Mouse (Mus musculus) MEL (cell line): ENCODE results near the gene Tmem143.

Source experiments
- CTCF ChIP-seq, 3 experiments: IDR thresholded peaks in 2 of 3; conservative IDR thresholded peaks in 1 of 3; 2 replicates each; pipeline ENCODE4 v1.5.1; 2011 to 2012; ENCODE audit warnings: low read length in 3 of 3, low read depth in 2 of 3, mild to moderate bottlenecking in 2 of 3, improper control_type of control experiment in 1 of 3, inconsistent platforms in 1 of 3, mixed read lengths in 1 of 3, moderate library complexity in 1 of 3; ENCODE audit not compliant: control insufficient read depth in 1 of 3, insufficient read depth in 1 of 3, poor library complexity in 1 of 3, severe bottlenecking in 1 of 3
- GABPA ChIP-seq: IDR thresholded peaks from 2 replicates; pipeline ENCODE4 v1.6.1; 2012; ENCODE audit warnings: low read depth, mild to moderate bottlenecking, inconsistent platforms, low read length, improper control_type of control experiment, moderate library complexity
- HCFC1 ChIP-seq: IDR thresholded peaks from 2 replicates; pipeline ENCODE4 v1.6.1; 2012; ENCODE audit warnings: low read depth, mild to moderate bottlenecking, inconsistent platforms, low read length, improper control_type of control experiment, moderate library complexity
- JUND ChIP-seq: IDR thresholded peaks from 2 replicates; pipeline ENCODE4 v1.6.1; 2011; ENCODE audit warnings: low read depth, mild to moderate bottlenecking, improper control_type of control experiment, low read length
- MEF2A ChIP-seq: IDR thresholded peaks from 2 replicates; pipeline ENCODE4 v1.6.1; 2014; ENCODE audit warnings: low read depth, mild to moderate bottlenecking, inconsistent platforms, low read length, improper control_type of control experiment; ENCODE audit not compliant: poor library complexity, insufficient replicate concordance, severe bottlenecking; ENCODE audit errors: extremely low read depth
- MYC ChIP-seq: IDR thresholded peaks from 2 replicates; pipeline ENCODE4 v1.6.1; 2011; ENCODE audit warnings: low read depth, mild to moderate bottlenecking, low read length, improper control_type of control experiment, moderate library complexity
- NRF1 ChIP-seq: IDR thresholded peaks from 2 replicates; pipeline ENCODE4 v1.6.1; 2014; ENCODE audit warnings: low read depth, mild to moderate bottlenecking, inconsistent platforms, low read length, improper control_type of control experiment, moderate library complexity; ENCODE audit not compliant: poor library complexity, insufficient read depth, severe bottlenecking
- POLR2A ChIP-seq, 2 experiments: IDR thresholded peaks; 2 replicates each; pipeline ENCODE4 v1.6.1; 2011 to 2012; ENCODE audit warnings: low read length in 2 of 2, mild to moderate bottlenecking in 2 of 2, control low read depth in 1 of 2, improper control_type of control experiment in 1 of 2, low read depth in 1 of 2, moderate library complexity in 1 of 2; ENCODE audit not compliant: control insufficient read depth in 1 of 2, insufficient read depth in 1 of 2, poor library complexity in 1 of 2
- TAL1 ChIP-seq: IDR thresholded peaks from 2 replicates; pipeline ENCODE4 v1.6.1; 2012; ENCODE audit warnings: mild to moderate bottlenecking, inconsistent platforms, low read length, moderate library complexity, mixed read lengths
- USF2 ChIP-seq, 2 experiments: IDR thresholded peaks; 2 replicates each; pipeline ENCODE4 v1.6.1; 2011 to 2012; ENCODE audit warnings: improper control_type of control experiment in 2 of 2, low read length in 2 of 2, borderline replicate concordance in 1 of 2, inconsistent platforms in 1 of 2, low read depth in 1 of 2, mild to moderate bottlenecking in 1 of 2; ENCODE audit not compliant: insufficient read depth in 1 of 2
- ZC3H11A ChIP-seq: IDR thresholded peaks from 2 replicates; pipeline ENCODE4 v1.6.1; 2012; ENCODE audit warnings: low read depth, mild to moderate bottlenecking, inconsistent platforms, low read length, improper control_type of control experiment

DNA sequence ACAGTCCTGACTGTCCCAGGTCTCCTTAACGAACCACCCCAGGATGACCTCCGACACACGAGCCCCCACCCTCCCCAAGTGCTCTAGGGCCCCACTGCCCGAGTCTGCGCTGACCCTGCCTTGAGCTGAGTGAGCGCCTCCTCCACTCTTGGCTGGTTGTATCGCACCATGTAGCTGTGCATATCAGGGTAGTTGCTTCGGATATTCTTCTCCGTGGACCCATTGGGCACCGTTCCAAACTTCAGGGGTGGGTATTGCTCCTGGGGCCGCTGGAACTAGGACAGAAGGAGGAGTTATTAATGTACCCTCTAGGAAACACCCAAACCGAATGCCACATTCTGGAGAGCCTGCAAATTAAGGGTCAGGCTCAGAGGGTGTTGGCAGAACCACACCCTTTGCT, 43.7 kb upstream of the Tmem143 start:
- TF ChIP-seq NRF1 (no peak), ZC3H11A (no peak), POLR2A (IDR thresholded peaks at IDR 0.05; ENCODE audit: control insufficient read depth in 1 of 2, insufficient read depth in 1 of 2, low read depth in 1 of 2, low read length in 2 of 2, poor library complexity in 1 of 2) (no peak), HCFC1 (no peak), CTCF (IDR thresholded peaks at IDR 0.05 in 2 of 3, conservative IDR thresholded peaks at IDR 0.05 in 1 of 3; ENCODE audit: control insufficient read depth in 1 of 3, insufficient read depth in 1 of 3, low read depth in 2 of 3, low read length in 3 of 3, poor library complexity in 1 of 3, severe bottlenecking in 1 of 3) (no peak), GABPA (no peak), MYC (no peak), USF2 (IDR thresholded peaks at IDR 0.05; ENCODE audit: borderline replicate concordance in 1 of 2, insufficient read depth in 1 of 2, low read depth in 1 of 2, low read length in 2 of 2) (no peak), MEF2A (no peak), TAL1 (no peak), JUND (no peak)
